Mouse (Mus musculus) G1E (cell line): ENCODE results near the gene Tmem230.

Source experiments
- CTCF ChIP-seq: IDR thresholded peaks from 2 replicates; pipeline ENCODE4 v1.5.1; 2012; ENCODE audit warnings: low read depth, low read length, inconsistent platforms, mixed read lengths
- GATA1 ChIP-seq: IDR thresholded peaks from 2 replicates; pipeline ENCODE4 v1.6.1; 2012; ENCODE audit warnings: borderline replicate concordance, low read length, inconsistent platforms, mixed read lengths
- GATA2 ChIP-seq: IDR thresholded peaks from 2 replicates; pipeline ENCODE4 v1.6.1; 2012; ENCODE audit warnings: low read depth, low read length, inconsistent platforms, borderline replicate concordance
- POLR2AphosphoS5 ChIP-seq: IDR thresholded peaks from 2 replicates; pipeline ENCODE4 v1.6.1; 2012; ENCODE audit warnings: low read depth, low read length, inconsistent platforms; ENCODE audit not compliant: insufficient replicate concordance
- TAL1 ChIP-seq: conservative IDR thresholded peaks from 2 replicates; pipeline ENCODE4 v1.6.1; 2012; ENCODE audit warnings: low read depth, low read length, inconsistent platforms, mixed read lengths

- TF ChIP-seq POLR2AphosphoS5: no peak
- TF ChIP-seq CTCF: no peak
- TF ChIP-seq TAL1: no peak
- no peak for TF ChIP-seq GATA2
- TF ChIP-seq GATA1: no peak
Observed at GRCm38 (mm10) chr2:132235291-132235690, 12.3 kb downstream of the Tmem230 start.
